Mouse (Mus musculus) heart, postnatal 0 days (tissue): Measurements from ENCODE around the gene Npr1.

Experiments
- CTCF ChIP-seq: IDR thresholded peaks from 2 replicates; pipeline ENCODE4 v1.5.1; 2016; ENCODE audit warnings: antibody characterized with exemption, control low read depth, low read depth
- EP300 ChIP-seq: IDR thresholded peaks from 2 replicates; pipeline ENCODE4 v1.6.1; 2016; ENCODE audit warnings: antibody characterized with exemption, low read depth

DNA sequence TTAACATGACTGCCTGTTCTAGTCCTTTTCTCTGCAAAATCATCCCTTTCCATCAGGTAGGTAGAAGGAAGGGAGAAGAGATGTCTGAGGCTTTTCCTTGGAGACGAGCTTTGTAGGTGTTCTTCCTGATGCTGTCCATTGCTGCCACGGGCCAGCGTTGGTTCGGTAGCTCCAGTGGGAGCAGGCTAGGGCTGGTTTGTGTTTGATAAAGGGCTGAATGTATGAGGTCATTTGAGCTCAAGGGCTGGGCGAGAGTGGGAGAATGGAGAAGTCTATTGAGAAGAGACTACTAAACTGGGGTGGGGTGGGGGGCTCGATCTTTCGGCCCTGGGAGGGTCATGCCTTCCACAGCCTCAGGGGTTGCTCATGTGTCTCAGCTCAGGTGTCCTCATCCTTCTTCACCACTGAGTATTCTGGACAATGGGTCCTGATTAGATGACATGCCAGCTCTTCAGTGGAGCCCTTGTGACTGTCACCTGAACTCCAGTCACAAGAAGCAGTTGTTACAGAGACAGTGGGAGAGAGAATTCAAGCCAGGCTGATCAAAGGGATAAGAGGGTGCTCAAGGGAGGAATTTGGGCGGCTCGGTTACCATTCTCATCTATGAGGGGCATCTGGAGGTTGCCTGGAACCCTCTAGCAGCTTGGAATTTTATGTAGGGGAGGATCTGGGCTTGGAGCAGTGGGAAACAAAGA lies 47.4 kb upstream of the Npr1 start:
- TF ChIP-seq EP300 (no peak), CTCF (no peak)
